In genomic region chr9:83112305-83112768, GRCm38 (mm10) we compare ENCODE assay signal across 19 mouse cellular contexts. TPM values are rescaled to one million over a fixed set of nuclear protein-coding genes. Genes with fewer than 3 reads are reported as not detected.
DNase-seq lines count a peak whose midpoint lies in the region; ATAC-seq and TF ChIP-seq lines count a peak whose summit lies in the region.
"Had no signal": no experiment of that assay in that cellular context is flagged by ENCODE, and none has a peak within 500 bp of the region (broad histone marks: within the 10 kb centered on the region; RNA-seq: fewer than 3 reads in every experiment).

No protein-coding gene starts in this region.

- no peaks in the 10 kb centered on the region for H3K27me3 ChIP-seq in thymus, adult 2 months (ENCODE audit: control insufficient read depth, insufficient read depth, low read length)
- H3K27me3 ChIP-seq: liver, embryonic 15.5 days; midbrain, embryonic 13.5 days had no signal

- no peaks in the 10 kb centered on the region for H3K4me1 ChIP-seq in thymus, adult 2 months (replicated peaks; ENCODE audit: control insufficient read depth, insufficient read depth, low read length)
- H3K4me1 ChIP-seq: hindbrain, embryonic 10.5 days; liver, embryonic 15.5 days; midbrain, embryonic 13.5 days had no signal

- no peak for TF ChIP-seq POLR2A in thymus, adult 2 months (IDR thresholded peaks at IDR 0.05; ENCODE audit: control insufficient read depth, extremely low read depth, insufficient read depth, low read length, poor library complexity)

- 34% methylated on average over 9 of the region's 9 CpGs for WGBS in thymus, adult 2 months

- no peak overlapping the region for H3K27ac ChIP-seq in thymus, adult 2 months (ENCODE audit: control insufficient read depth, insufficient read depth, low read length)
- H3K27ac ChIP-seq: heart, embryonic 10.5 days; hindbrain, embryonic 10.5 days; left cerebral cortex, adult 2 months; limb, embryonic 13.5 days; liver, embryonic 15.5 days; midbrain, embryonic 13.5 days had no signal

- peak; percentile 71 for ATAC-seq in megakaryocyte progenitor cell, adult 5-6 weeks (replicated peaks; ENCODE audit: poor library complexity)
- no peak for ATAC-seq in erythroid progenitor cell, adult 5-6 weeks (replicated peaks; ENCODE audit: low FRiP score, poor library complexity, severe bottlenecking)
- ATAC-seq: forebrain, postnatal 0 days; inflammation-experienced regulatory T-cells, adult 6 months; midbrain, embryonic 13.5 days had no signal

- H3K4me3 ChIP-seq in thymus, adult 2 months (ENCODE audit: control insufficient read depth, insufficient read depth, low read length), result no peak overlapping the region
- H3K4me3 ChIP-seq: heart, embryonic 10.5 days; hindbrain, embryonic 10.5 days; left cerebral cortex, adult 2 months; limb, embryonic 13.5 days; liver, embryonic 15.5 days; midbrain, embryonic 13.5 days had no signal

- TF ChIP-seq CTCF in thymus, adult 2 months (IDR thresholded peaks at IDR 0.05; ENCODE audit: borderline replicate concordance, control insufficient read depth, extremely low read depth, insufficient read depth, low read length, poor library complexity), result no peak

- DNase-seq in cerebellum, adult 9-10 months, result peak; percentile 5
- no peak for DNase-seq in cerebellum, adult 9-11 months
- DNase-seq in lung, postnatal 36 days, result peak; percentile 21
- no peak for DNase-seq in lung, postnatal 14 days
- peak; percentile 22 for DNase-seq in MEL-GATA-1-ER (ENCODE audit: extremely low read depth, low read depth)
- DNase-seq in thymus, adult 2 months, result no peak
- DNase-seq: adrenal gland, adult 8-10 months; forebrain, postnatal 0 days; right cerebral cortex, postnatal 25 days had no signal

- H3K36me3 ChIP-seq in thymus, adult 2 months (ENCODE audit: control insufficient read depth, insufficient read depth, low read length), result no peaks in the 10 kb centered on the region
- H3K36me3 ChIP-seq: G1E; heart, embryonic 10.5 days; hindbrain, embryonic 10.5 days; liver, embryonic 15.5 days; midbrain, embryonic 13.5 days had no signal

RNA-seq across cellular contexts. Expression of gene Hmgn3, which starts 34.1 kb away (rescaled TPM):
- 16.6 and 19.7 TPM in 2 replicates for total RNA-seq in megakaryocyte progenitor cell, adult 5-6 weeks (2015)
- total RNA-seq in megakaryocyte progenitor cell, adult 5-6 weeks (2017), result 18.3 and 18.7 TPM in 2 replicates
- 10.8 and 16.8 TPM in 2 replicates for total RNA-seq in erythroid progenitor cell, adult 5-6 weeks (2015; ENCODE audit: low replicate concordance)
- 4.4 TPM in 1 of 2 replicates, not detected in the other for total RNA-seq in erythroid progenitor cell, adult 5-6 weeks (2017; ENCODE audit: low replicate concordance)
- polyA plus RNA-seq in thymus, adult 2 months (2012; rRNA removed), result 6.6 and 9.0 TPM in 2 replicates
- polyA plus RNA-seq: G1E had no signal

Comparison
In these comparisons a context has a peak if more than half of its experiments do, and no peak if none do; other contexts are left out.
1. DNase-seq: peak in cerebellum, adult 9-10 months (single experiment), lung, postnatal 36 days (single experiment) and MEL-GATA-1-ER (single experiment); none in cerebellum, adult 9-11 months (single experiment), lung, postnatal 14 days (single experiment) and thymus, adult 2 months (single experiment).